Mouse (Mus musculus): ENCODE results near the gene Lrrc74b. TPM values are rescaled to one million over a fixed set of nuclear protein-coding genes. Genes with fewer than 3 reads are reported as not detected.
"Not testable (repeated sequence)": the region's sequence is repeated elsewhere in the genome, so short reads cannot be mapped to it uniquely, and the experiment has no call there.

The Lrrc74b gene
- polyA plus RNA-seq, 1 experiment from 2014 or later, result 1.3 TPM

DNA sequence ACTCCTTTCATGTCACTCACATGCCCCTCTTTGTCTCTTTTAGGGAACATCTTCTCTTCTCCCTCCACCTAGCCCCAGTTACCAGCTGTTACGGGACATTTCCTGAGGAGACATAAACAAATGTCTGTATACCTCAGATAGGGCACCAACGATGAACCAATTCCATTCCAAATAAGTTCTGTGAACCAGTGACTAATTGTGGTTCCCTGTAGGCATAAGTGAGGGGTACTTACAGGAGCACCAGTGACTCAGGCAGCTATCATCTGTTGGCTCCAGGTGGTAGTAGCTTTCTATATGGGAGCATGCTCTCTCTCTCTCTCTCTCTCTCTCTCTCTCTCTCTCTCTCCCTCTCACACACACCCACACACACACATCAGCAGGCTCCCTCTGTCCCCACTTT is 3.2 kb upstream of the Lrrc74b start:
- no peak overlapping the region for H3K9ac ChIP-seq (replicated peaks)

DNA sequence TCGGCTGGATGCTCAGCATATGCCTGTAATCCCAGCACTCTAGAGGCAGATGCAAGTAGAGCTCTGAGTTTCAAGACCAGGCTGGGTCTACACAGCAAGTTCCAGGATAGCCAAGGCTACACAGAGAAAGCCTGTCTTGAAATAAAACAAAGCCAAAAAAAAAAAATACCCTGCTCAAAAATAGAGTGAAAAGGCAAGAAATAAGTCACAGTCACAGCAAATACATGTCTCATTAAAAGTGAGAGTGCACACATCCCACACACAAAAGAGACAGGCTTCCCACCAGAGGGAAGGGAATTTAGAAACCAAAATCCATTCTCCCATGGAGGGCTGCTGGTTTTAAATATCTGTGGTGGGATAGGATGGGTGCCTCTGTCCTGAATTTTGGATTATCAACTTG is 2.5 kb upstream of the Lrrc74b start:
- H3K36me3 ChIP-seq, result no peaks in the 10 kb centered on the region
- H3K27ac ChIP-seq (replicated peaks), result no peak overlapping the region
- H3K9ac ChIP-seq (replicated peaks), result no peak overlapping the region
- no peak overlapping the region for H3K4me3 ChIP-seq (replicated peaks)
- peaks cover 31% of the 10 kb centered on the region; the same call in 1 of the 2 replicates for H3K27me3 ChIP-seq (replicated peaks)
- H3K4me2 ChIP-seq, result no peak overlapping the region
- H3K9me3 ChIP-seq (replicated peaks), result no peaks in the 10 kb centered on the region
- ATAC-seq (ENCODE audit: low FRiP score), result no peak
- WGBS, result 23% methylated on average over 1 of the region's 1 CpGs
- H3K4me1 ChIP-seq, result peaks cover 24% of the 10 kb centered on the region

More for the DNA sequence above, 3.2 kb upstream of the Lrrc74b start:
- no peak overlapping the region for H3K4me3 ChIP-seq (replicated peaks)
- no peak overlapping the region for H3K4me2 ChIP-seq
- ATAC-seq (ENCODE audit: low FRiP score), result no peak
- H3K36me3 ChIP-seq, result no peaks in the 10 kb centered on the region
- peaks cover 30% of the 10 kb centered on the region; the same call in 1 of the 2 replicates for H3K27me3 ChIP-seq (replicated peaks)
- WGBS, result 79% methylated on average over 2 of the region's 2 CpGs
- no peak overlapping the region for H3K27ac ChIP-seq (replicated peaks)
- no peaks in the 10 kb centered on the region for H3K9me3 ChIP-seq (replicated peaks)
- peaks cover 18% of the 10 kb centered on the region for H3K4me1 ChIP-seq

DNA sequence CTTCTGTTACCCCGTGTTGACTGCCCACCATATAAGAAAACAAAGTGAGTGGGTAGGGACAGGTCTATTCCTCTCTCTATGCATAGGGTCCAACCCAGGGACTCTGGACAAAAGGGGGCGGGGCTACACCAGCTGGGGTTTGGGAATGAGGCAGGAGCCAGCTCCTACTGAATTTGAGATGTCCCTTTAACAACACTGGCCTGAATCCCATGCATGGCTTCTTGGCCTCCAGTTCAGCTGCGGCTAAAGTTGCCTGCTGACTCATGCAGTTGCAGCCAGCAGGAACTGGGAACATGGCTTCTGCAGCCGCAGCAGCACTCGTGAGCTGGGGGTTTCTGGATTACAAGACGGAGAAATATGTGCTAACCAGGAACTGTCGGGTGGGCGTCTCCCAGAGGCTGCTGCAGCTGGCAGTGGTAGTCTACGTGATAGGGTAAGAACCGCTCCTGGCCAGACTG is 733 bp upstream of the Lrrc74b start, which contains the start of gene P2rx6:
P2rx6 (plus strand) TSS at position 135 of the 458 bp plus-strand sequence.
- peak within 1 kb of the TSS; percentile 49 for H3K4me2 ChIP-seq
- no peaks in the 10 kb centered on the region for H3K36me3 ChIP-seq
- 2% methylated on average over 10 of the region's 10 CpGs for WGBS
- H3K27ac ChIP-seq (replicated peaks), result peak within 1 kb of the TSS; percentile 57
- H3K9me3 ChIP-seq (replicated peaks), result no peaks in the 10 kb centered on the region
- H3K9ac ChIP-seq (replicated peaks), result no peak within 1 kb of the TSS
- peaks cover 29% of the 10 kb centered on the region for H3K4me1 ChIP-seq
- H3K4me3 ChIP-seq (replicated peaks), result peak within 1 kb of the TSS; percentile 22
- peaks cover 31% of the 10 kb centered on the region; the same call in 1 of the 2 replicates for H3K27me3 ChIP-seq (replicated peaks)
- peak; percentile 55 for ATAC-seq (ENCODE audit: low FRiP score)

DNA sequence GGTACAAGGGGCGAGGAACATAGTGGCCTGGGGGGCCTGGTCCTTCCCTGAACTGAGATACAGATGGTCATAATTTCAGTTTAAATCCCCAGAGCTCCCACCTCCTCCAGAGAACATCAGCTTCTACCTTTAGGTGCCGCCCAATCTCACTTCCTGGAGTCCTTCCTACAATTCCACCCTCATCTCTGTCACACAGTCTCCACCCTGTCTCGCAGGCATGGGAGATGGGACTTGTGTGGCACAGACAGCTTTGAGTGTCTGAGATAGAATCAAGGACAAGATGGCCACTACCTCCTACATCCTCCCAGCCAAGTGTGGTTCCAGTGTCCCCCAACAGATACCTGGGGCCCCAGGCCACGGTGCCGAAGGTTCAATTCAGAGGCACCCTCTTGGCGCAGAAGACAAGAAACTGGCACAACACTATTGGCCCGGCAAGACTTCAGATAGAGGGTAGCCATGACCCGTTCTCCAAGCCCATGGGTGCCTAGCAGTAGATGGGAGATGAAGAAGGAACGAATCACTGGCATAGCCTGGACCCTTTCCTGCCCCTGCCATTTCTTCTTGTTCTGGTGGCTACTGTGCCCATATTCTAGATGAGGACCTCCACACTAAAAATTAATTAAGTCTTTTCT is 1.5 kb downstream of the Lrrc74b start:
- 77% methylated on average over 9 of the region's 9 CpGs for WGBS

DNA sequence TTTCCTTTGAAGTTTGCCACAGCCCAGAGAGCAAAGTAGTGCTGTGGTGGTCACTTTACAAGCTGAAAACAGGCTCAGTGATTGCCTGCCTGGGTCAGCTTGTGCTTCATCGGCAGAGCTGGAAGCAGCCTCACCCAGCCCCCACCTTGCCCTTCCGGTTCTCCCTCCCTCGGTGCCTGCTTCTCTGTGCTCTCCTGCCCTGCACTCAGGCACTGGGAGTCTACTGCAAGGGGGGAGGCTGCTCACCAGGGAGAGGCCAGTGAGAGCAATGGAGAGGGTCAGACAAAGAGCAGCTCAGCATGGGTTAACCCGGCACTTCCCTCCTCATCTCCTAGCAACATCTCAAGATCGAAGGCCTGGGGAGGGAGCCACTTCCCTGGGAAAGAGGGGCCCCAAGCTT is 2.2 kb downstream of the Lrrc74b start:
- 1% methylated on average over 5 of the region's 5 CpGs for WGBS
- Histone ChIP-seq H3K4me3 (replicated peaks) (no peak overlapping the region), H3K27me3 (replicated peaks) (peaks cover 29% of the 10 kb centered on the region; the same call in 1 of the 2 replicates), H3K9me3 (replicated peaks) (no peaks in the 10 kb centered on the region), H3K9ac (replicated peaks) (0 out of 2 replicates have a peak overlapping the region, but pooled peaks have one; percentile 17), H3K4me1 (peaks cover 36% of the 10 kb centered on the region), H3K4me2 (peak overlapping the region; percentile 17), H3K27ac (replicated peaks) (no peak overlapping the region), H3K36me3 (no peaks in the 10 kb centered on the region)
- ATAC-seq (ENCODE audit: low FRiP score), result no peak

More for the DNA sequence above, 1.5 kb downstream of the Lrrc74b start:
- no peak overlapping the region for H3K4me3 ChIP-seq (replicated peaks)
- no peak overlapping the region for H3K9ac ChIP-seq (replicated peaks)
- peaks cover 29% of the 10 kb centered on the region for H3K4me1 ChIP-seq
- H3K27ac ChIP-seq (replicated peaks), result no peak overlapping the region
- no peaks in the 10 kb centered on the region for H3K9me3 ChIP-seq (replicated peaks)
- no peak for ATAC-seq (ENCODE audit: low FRiP score)
- H3K36me3 ChIP-seq, result no peaks in the 10 kb centered on the region
- H3K4me2 ChIP-seq, result 0 out of 2 replicates have a peak overlapping the region, but pooled peaks have one; percentile 17
- peaks cover 29% of the 10 kb centered on the region; the same call in 1 of the 2 replicates for H3K27me3 ChIP-seq (replicated peaks)

DNA sequence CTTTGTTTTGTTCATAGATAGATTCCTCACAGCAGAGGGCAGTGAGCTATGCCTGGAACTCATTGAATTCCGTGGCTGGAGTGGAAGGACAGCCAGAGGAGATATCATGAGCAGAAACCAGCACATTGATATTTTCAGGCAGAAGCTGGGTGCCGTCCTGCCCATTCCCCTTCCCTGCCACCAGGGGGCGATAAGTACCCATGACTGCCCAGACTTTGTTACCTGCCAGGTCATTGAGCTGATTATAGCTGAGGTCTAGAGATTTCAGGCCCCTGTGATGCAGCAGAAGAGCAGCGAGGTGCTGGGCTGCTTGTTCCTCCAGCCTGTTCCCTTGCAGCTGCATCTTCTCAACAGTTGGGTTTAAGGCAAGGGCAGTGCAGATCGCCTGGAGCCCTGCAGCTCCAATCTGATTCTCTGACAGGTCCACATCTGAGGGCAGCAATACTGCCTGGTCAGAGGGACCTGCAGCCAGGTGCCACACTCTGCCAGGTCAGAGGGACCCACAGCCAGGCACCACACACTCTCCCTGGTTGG is 3.0 kb downstream of the Lrrc74b start:
- WGBS, result 5% methylated on average over 5 of the region's 5 CpGs
- ATAC-seq (ENCODE audit: low FRiP score), result 0 out of 2 replicates have a peak, but pooled peaks have one; percentile 12
- H3K4me2 ChIP-seq, result peak overlapping the region; percentile 17; the same call in 1 of the 2 replicates
- no peak overlapping the region for H3K9ac ChIP-seq (replicated peaks)
- peaks cover 40% of the 10 kb centered on the region for H3K4me1 ChIP-seq
- no peaks in the 10 kb centered on the region for H3K9me3 ChIP-seq (replicated peaks)
- H3K27ac ChIP-seq (replicated peaks), result no peak overlapping the region
- H3K36me3 ChIP-seq, result no peaks in the 10 kb centered on the region
- no peak overlapping the region for H3K4me3 ChIP-seq (replicated peaks)
- H3K27me3 ChIP-seq (replicated peaks), result peaks cover 29% of the 10 kb centered on the region; the same call in 1 of the 2 replicates

DNA sequence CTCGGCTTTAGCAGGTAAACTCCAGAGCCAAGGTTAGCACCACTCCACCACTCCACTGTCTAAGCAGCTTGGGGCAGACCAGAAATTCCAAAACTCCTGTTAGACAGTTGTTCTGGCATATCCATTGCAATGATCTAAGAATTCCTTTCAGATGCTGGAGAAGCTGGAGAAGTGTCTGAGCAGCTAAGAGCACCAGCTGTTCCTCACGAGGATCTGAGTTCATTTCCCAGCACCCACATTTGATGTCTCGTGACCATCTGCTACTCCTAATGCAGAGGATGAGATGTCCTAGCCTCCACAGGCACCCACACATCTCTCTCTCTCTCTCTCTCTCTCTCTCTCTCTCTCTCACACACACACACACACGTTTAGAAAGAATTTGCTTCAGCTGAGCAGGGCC is 4.1 kb downstream of the Lrrc74b start:
- H3K4me3 ChIP-seq (replicated peaks), result no peak overlapping the region
- peaks cover 24% of the 10 kb centered on the region; the same call in 1 of the 2 replicates for H3K27me3 ChIP-seq (replicated peaks)
- no peak overlapping the region for H3K9ac ChIP-seq (replicated peaks)
- H3K4me2 ChIP-seq, result no peak overlapping the region
- no peaks in the 10 kb centered on the region for H3K9me3 ChIP-seq (replicated peaks)
- no peaks in the 10 kb centered on the region for H3K36me3 ChIP-seq
- no peak overlapping the region for H3K27ac ChIP-seq (replicated peaks)
- WGBS, result 62% methylated on average over 4 of the region's 4 CpGs
- H3K4me1 ChIP-seq, result peaks cover 37% of the 10 kb centered on the region
- no peak for ATAC-seq (ENCODE audit: low FRiP score)

DNA sequence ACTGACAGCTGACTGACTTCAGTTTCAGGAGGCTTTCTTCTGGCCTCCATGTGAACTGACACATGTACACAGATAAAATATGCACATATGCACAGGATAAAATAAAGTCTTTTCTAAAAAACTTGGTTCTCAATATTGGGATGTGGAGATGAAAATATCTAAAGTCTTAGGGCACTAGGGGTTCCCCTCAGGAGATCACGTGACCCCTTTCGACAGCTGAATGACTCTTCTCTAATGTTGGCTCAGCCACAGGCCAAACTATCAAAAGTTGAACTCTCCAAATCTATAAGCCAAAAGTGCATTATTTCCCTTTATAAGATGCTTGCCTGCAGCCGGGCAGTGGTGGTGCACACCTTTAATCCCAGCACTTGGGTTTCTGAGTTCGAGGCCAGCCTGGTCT is 4.9 kb downstream of the Lrrc74b start:
- no peak for ATAC-seq (ENCODE audit: low FRiP score)
- Histone ChIP-seq H3K27me3 (replicated peaks) (peaks cover 19% of the 10 kb centered on the region; the same call in 1 of the 2 replicates), H3K27ac (replicated peaks) (no peak overlapping the region), H3K4me1 (peaks cover 30% of the 10 kb centered on the region), H3K4me2 (no peak overlapping the region), H3K36me3 (no peaks in the 10 kb centered on the region), H3K9ac (replicated peaks) (no peak overlapping the region), H3K9me3 (replicated peaks) (no peaks in the 10 kb centered on the region), H3K4me3 (replicated peaks) (no peak overlapping the region)
- WGBS, result 91% methylated on average over 4 of the region's 4 CpGs

DNA sequence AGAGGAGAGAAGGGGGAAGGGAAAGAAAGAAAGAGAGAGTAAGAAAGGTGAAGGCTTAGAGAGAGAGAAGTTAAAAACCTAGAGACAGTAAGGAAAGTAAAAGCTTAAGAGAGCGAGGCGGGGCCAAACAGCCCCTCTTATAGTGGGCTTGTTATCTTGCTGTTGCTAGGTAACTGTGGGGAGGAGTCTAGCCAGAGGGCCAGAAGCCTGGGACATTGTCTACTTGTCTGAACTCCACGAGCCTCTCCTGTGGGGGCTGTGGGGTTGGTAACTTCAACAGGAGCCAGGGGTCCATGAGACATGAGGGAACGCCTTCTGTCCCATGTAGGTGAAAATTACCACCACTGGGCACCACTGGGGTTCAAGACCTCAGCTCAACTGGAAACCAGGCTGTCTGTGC is 6.3 kb downstream of the Lrrc74b start:
- not testable (repeated sequence) for ATAC-seq (ENCODE audit: low FRiP score)
- WGBS, result 14% methylated on average over 4 of the region's 4 CpGs
- peak overlapping the region; percentile 54 for H3K4me2 ChIP-seq

DNA sequence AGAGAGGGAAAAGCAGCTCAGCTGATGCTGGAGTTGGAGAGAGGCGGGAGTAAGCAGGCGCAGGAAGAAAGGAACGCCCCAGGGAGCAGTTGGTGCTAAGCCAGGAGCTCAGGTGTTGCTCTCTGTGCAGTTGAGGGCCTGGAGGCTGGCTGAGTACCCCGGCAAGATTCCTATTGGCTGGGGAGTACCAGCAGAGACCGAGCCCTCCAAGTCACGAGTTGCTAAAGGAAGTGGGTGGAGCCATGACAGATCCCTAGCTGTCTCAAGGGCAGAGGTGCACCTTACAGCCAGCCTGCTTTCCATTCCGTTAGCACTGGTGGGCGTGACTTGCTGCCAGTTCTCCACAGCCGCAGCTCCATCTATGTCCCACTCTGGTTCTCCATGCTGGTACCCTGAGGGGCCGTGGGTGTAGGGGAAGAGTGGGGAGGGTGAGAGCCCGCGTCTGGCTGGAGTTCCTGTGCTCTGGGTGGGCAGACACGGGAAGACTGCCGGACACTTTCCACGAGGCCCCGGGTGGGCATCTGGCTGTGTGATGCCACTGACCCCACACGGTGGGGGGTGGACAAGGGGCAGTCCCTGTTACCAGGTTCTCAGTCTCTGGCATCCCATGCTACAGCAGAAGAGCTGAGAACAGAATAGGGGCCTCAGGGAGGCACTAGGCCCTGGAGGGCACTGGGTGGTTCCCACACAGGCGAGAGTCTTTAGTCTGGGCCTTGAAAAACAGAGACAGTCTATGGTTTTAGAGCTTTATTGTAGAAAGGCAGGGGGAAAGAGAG is 6.9 kb downstream of the Lrrc74b start:
- H3K27ac ChIP-seq (replicated peaks), result peak overlapping the region; percentile 65; the same call in 1 of the 2 replicates
- H3K4me3 ChIP-seq (replicated peaks), result peak overlapping the region; percentile 20
- H3K4me2 ChIP-seq, result peak overlapping the region; percentile 54
- no peaks in the 10 kb centered on the region for H3K9me3 ChIP-seq (replicated peaks)
- peak; percentile 87 for ATAC-seq (ENCODE audit: low FRiP score)
- 4% methylated on average over 18 of the region's 18 CpGs for WGBS
- no peaks in the 10 kb centered on the region for H3K36me3 ChIP-seq
- H3K27me3 ChIP-seq (replicated peaks), result peaks cover under 1% of the 10 kb centered on the region; the same call in 1 of the 2 replicates
- no peak overlapping the region for H3K9ac ChIP-seq (replicated peaks)
- peaks cover 21% of the 10 kb centered on the region for H3K4me1 ChIP-seq

More for the DNA sequence above, 6.3 kb downstream of the Lrrc74b start:
- H3K36me3 ChIP-seq; H3K4me3 ChIP-seq (replicated peaks); H3K27ac ChIP-seq (replicated peaks); H3K9me3 ChIP-seq (replicated peaks); H3K27me3 ChIP-seq (replicated peaks); H3K9ac ChIP-seq (replicated peaks): not testable (repeated sequence)
- H3K4me1 ChIP-seq, result peaks cover 24% of the 10 kb centered on the region

DNA sequence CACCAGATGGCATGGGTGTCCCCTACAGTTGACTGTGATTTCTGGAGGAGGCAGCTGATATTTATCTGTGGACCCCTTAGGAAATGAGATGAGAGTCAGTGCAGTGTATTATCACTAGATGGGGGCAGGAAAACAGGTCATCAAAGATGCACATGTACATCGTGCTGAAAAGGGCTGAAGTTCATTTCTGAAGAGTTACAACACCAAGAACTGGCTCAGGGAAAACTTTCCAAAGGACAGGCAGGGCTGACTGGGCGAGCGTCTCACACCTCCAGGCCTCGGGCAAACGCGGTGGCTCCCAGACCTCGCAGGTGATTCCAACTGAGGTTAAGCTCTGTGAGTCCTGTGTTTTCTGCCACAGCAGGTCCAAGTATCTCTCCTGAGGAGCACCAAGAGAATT is 8.2 kb downstream of the Lrrc74b start:
- no peaks in the 10 kb centered on the region for H3K36me3 ChIP-seq
- peaks cover 11% of the 10 kb centered on the region for H3K4me1 ChIP-seq
- no peak overlapping the region for H3K9ac ChIP-seq (replicated peaks)
- no peaks in the 10 kb centered on the region for H3K27me3 ChIP-seq (replicated peaks)
- no peak for ATAC-seq (ENCODE audit: low FRiP score)
- 87% methylated on average over 7 of the region's 7 CpGs for WGBS
- H3K9me3 ChIP-seq (replicated peaks), result no peaks in the 10 kb centered on the region
- H3K27ac ChIP-seq (replicated peaks), result no peak overlapping the region
- H3K4me3 ChIP-seq (replicated peaks), result no peak overlapping the region
- no peak overlapping the region for H3K4me2 ChIP-seq

Measured in neural tube, embryonic 15.5 days (tissue).